Mouse (Mus musculus): Measurements from ENCODE around the gene Prkn.

- no peak for TF ChIP-seq CTCF (IDR thresholded peaks at IDR 0.05; ENCODE audit: insufficient read depth, low read length)
- TF ChIP-seq POLR2A (IDR thresholded peaks at IDR 0.05; ENCODE audit: borderline replicate concordance, extremely low read depth, low read depth, low read length): no peak
Observed at GRCm38 (mm10) chr17:11070996-11071395, 230.8 kb downstream of the Prkn start.

All from lung, adult 2 months (tissue).